Mouse (Mus musculus): Measurements from ENCODE around the gene Arhgdib. TPM values are rescaled to one million over a fixed set of nuclear protein-coding genes. Genes with fewer than 3 reads are reported as not detected.
"Not testable (repeated sequence)": the region's sequence is repeated elsewhere in the genome, so short reads cannot be mapped to it uniquely, and the experiment has no call there.

Gene Arhgdib
- polyA plus RNA-seq, 1 experiment = 61.2 TPM

DNA sequence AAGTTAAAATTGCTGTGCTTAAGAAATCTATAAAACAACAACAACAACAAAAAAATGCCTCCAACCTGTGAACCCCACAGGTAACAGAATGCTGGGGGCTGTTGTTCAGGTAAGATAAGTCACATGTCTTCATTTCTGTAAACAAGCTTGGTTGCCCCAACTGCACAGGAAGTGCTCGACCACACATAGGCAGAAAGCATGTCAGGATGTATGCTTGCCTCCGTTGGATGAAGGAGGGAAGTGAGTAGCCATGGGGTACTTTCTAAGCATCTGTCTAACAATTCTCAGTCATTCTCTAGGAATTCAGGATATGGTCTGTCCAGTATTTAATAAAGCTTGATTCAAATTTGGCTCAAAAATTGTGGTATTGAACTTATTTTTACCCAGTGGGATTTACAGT is 42.7 kb downstream of the Arhgdib start:
- no peak for DNase-seq (ENCODE audit: low read depth, low spot score)
- 69% methylated on average over 2 of the region's 2 CpGs for WGBS

DNA sequence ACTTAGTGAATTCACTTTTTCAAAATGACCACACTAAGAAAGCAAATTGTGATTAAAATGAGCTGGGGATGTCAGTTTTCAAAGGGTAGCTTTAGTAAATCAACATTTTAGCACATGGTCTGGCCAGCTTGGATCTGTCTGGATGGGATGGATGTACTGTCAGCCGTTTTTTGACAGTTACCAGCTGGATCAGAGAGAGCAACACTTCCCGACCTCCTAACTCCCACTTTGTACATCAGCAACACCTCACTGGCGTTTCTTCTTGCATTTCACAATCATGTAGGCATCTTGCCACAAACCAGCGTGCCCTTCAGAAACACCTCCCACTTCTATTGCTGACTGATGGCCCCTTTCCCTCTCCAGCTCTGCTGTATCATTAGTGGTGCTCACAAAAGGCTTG is 43.5 kb downstream of the Arhgdib start:
- 37% methylated on average over 4 of the region's 4 CpGs for WGBS
- DNase-seq (ENCODE audit: low read depth, low spot score) = no peak

DNA sequence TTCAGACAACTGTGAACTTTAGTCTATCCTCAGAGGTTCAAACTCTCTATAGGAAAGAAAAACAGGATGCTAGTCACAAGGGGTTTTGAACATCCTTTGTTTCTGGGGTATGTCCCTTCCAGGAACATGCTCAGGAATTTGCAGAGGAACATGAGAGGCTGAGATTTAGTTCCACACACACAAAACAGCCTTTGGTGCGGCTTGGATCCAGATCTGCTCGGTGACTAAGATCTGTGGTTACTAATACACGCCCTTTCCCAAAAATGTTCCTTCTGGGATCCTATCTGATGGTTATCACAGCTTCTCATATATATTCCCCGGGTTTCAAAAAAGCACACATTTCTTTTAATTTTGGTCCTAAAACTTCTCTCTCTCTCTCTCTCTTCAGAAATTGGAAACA is 43.9 kb downstream of the Arhgdib start:
- WGBS = 72% methylated on average over 4 of the region's 4 CpGs
- no peak for DNase-seq (ENCODE audit: low read depth, low spot score)

DNA sequence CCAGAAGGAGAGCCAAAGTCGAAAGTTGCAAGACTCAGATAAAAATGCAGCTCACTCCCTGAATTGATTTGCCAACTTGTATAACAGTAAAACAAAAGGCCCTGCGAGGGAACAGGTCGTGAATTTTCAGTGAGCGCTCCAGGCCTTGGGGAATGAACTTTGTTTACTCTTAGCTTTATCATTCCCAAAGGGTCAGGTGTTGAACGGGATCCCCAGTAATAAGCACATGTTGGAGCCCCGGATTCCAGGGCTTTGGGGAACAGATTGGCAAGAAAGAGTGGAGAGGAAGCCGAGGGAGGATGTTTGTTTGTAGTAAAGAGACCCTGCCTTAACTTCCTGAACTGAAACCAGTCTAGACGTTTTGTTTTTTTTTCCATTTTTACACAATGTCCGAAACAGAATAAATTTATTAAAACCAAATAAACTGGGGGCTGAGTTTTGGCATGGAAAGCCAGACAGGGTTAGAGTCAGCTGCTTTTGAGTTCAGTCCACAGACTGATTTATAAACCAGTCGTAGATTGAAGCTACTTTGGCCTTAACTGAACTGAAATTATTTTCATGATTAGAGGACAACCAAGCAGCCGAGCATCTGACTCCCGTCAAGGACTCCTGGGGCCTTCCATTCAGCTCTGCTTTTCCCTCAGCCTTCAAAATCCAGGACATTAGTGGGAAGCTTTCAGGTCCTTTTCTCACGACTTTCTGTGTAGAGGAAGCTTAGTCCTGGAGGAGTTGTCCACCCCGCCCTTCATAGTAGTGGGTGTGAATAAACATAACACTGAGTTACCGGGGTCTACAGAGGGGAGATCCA is 47.0 kb downstream of the Arhgdib start:
- 34% methylated on average over 15 of the region's 15 CpGs for WGBS
- DNase-seq (ENCODE audit: low read depth, low spot score) = no peak

DNA sequence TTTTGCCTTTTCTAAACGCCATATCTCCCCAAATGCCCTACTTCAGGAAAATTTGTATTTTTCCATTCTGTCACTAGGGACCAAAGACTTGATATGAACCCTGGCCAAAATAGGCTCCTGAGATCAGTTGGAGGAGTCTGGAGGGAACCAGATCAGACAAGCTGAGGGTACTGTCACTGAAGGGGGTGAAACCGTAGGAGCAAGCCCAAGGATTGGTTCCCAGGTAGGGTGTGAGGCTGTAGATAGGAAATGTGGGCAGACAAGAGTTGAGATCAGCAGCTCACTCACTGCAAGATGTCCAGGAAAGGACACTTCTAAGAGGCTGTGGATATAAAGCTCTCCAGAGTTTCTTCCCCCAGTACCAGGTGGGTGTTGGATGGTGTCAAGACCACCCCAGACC is 49.7 kb downstream of the Arhgdib start:
- no peak for DNase-seq (ENCODE audit: low read depth, low spot score)
- whole genome bisulfite sequencing = 86% methylated on average over 2 of the region's 2 CpGs

DNA sequence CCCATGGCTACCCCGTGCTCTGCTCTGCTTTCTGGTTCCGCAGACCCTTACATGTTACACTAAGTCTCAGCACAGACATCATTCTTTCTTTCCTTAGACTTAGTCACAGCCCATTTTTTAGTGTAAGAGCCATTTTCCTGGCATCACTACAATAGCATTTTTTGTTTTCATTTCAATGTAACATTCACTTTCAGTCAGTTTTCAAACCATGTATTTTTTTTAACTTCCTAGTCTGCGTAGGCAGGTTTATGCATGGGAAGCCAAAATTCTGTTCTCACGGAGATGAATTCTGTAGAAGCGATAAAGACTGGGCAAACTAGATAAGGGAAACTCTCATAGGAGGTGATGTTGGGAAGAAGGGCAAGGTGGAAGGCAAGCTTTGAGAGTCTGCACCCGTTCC is 52.1 kb downstream of the Arhgdib start:
- 94% methylated on average over 6 of the region's 6 CpGs for WGBS
- no peak for DNase-seq (ENCODE audit: low read depth, low spot score)

DNA sequence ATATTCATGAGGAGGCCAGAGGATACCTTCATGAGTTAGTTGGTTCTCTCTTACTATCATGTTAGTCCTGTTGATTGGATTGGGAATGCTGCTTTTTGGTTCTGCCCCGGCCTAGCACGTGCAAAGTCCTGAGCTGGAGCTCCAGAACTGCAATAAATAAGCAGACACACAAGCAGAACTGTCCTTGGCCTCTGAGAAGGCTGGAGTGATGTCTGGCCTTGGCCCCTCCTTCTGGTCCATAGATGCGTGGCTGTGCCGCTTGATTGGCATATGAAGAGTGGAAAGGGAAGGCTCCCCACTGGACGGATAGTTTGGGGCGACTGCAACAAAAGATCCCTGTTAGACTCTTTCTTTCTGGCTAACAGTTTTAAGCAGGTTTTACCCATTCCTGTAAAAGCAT is 52.6 kb downstream of the Arhgdib start:
- WGBS = 92% methylated on average over 6 of the region's 6 CpGs
- DNase-seq (ENCODE audit: low read depth, low spot score) = no peak

DNA sequence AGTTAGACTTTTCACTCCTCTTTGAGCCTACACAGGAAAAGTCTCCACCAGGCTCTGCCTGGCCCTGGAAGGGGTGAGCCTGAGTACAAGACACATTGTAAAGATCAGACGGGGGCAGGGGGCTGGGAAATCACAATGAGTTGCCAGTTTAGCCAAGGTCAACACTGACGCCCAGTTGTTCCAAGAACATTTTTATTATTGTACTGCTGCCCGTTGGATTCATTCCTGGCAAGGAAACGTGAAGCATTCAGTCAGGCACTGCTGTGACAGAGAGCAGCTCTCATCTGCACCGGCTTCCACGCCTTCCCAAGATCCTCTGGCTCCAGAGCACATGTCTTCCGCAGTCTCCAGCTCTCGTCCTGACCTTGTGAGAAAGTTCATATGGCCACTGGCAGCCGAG is 53.8 kb downstream of the Arhgdib start:
- DNase-seq (ENCODE audit: low read depth, low spot score) = no peak
- 15% methylated on average over 9 of the region's 9 CpGs for WGBS

DNA sequence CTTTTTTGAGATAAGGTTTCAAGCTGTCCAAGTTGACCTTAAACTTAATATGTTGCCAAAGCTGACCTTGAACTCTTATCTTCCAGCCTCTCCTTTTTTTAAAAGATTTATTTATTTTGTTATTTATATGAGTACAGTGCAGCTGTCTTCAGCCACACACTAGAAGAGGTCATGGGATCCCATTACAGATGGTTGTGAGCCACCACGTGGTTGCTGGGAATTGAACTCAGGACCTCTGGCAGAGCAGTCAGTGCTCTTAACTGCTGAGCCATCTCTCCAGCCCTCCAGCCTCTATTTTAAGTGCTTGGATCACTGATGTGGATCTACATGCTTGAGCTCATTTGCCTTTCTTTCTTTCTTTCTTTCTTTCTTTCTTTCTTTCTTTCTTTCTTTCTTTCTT is 56.9 kb downstream of the Arhgdib start:
- not testable (repeated sequence) for DNase-seq (ENCODE audit: low read depth, low spot score)
- 33% methylated on average over 1 of the region's 1 CpGs for WGBS

DNA sequence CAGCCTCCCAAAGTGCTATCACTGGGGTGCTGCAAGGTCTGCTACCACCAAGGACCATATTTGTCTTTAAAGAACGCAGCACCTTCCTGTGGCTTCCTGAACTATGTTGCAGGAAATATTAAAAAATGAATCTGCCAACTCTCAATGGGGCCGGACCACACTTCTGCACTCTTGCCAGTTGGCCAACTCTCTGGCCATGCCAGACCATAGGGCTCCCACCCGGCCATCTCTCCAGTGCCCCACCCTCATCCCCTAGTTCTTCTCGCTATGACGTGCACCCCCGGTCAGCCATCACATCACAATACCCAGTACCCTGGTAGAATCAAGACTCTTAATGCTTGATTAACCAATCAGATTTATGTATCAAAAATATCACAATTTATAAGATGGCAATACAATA is 57.7 kb downstream of the Arhgdib start:
- no peak for DNase-seq (ENCODE audit: low read depth, low spot score)
- WGBS = 92% methylated on average over 6 of the region's 6 CpGs

DNA sequence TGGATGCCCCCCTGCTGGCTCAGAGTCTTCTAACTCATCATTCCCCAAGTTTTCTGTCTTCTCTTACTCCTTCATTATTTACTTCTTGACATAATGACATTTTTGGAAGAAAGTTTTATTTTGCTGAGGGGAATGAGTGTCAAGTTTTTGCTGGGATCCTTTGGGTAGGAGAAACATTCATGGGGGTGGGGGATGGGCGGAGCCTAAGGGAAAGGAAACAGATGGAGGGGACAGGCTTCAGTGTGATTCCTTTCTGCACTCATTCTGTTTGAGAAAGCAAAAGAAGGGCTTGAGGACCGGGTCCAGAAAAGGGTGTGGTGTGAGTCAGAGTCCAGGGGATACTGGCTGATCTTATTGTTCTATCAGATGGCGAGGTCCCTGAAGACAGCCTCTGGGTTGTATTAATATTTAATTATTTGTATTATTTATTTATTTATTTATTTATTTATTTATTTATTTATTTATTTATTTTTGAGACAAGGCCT is 58.2 kb downstream of the Arhgdib start:
- WGBS = 57% methylated on average over 3 of the region's 3 CpGs
- no peak for DNase-seq (ENCODE audit: low read depth, low spot score)

DNA sequence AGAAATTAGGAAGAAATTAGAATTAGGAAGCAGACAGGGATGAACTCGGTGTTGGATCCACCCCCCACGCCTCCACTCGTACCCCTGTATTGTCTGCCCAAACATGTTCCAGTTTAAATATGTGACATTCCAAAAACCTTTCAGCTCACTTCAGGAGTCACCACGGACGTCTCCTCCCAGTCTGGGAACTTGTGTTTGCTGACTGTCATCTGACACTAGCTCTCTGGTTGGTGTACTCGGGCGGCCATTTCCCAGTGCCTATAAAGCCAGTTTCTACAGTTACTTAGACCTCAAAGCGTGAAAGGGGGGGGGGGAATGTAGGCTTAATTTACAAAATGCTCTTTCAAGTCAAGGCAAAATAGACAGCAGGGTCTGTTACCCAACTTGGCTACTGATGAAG is 60.0 kb downstream of the Arhgdib start:
- WGBS = 72% methylated on average over 8 of the region's 8 CpGs

DNA sequence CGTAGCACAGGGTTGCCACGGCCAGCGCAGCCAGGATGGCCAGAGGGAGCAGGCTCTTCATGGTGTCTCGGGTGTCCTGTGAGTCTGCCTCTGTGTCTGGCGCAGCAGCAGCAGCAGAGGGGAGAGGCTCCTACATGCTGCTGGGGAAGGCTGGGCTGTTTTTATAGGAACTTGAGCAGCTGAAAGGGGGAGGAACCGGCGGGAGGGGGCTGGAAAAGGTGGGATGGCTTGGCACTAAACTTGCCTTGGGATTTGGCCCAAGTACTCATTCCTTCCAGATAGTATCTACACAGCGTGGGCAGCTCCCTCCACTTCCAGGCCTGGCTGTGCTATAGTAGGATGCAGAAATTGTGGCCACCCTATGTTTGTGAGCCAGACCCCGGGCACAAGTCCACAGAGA is 66.0 kb downstream of the Arhgdib start, which contains the start of gene Mgp:
Gene Mgp, minus strand, starts transcription at position 154 of the 400 bp plus-strand sequence.
- DNase-seq (ENCODE audit: low read depth, low spot score) = no peak
- 39% methylated on average over 9 of the region's 9 CpGs for WGBS

More for the DNA sequence above, 60.0 kb downstream of the Arhgdib start:
- DNase-seq (ENCODE audit: low read depth, low spot score) = no peak

DNA sequence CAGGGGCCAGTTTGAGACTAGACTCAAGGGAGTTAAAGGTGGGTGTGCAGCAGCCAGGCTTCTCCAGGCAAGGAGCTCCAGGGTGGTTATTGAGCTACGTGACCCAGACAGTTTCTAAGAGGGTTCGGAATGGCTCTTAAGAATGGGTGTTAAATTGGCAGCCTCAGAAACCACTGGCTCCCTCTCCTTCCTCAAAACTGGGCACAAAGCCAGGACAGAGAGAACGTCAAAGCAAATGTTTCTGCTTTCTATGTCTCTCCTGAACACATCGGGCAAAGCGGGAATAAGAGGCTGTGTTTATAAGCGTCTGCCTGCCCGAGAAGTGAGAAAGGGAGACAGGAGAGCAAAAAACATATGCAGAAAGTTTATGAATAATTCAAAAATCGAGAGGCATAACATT is 67.1 kb downstream of the Arhgdib start:
- DNase-seq (ENCODE audit: low read depth, low spot score) = no peak
- 39% methylated on average over 8 of the region's 8 CpGs for WGBS

Other genes starting within 250 kb of the Arhgdib start
- gene Gucy2c, start 160.1 kb downstream of the Arhgdib start, polyA plus RNA-seq (2012; rRNA removed) = 75.9 and 98.3 TPM in 2 replicates
- gene Hist4h4, start 137.5 kb downstream of the Arhgdib start, polyA plus RNA-seq (2012; rRNA removed) = 2.2 and 2.6 TPM in 2 replicates
- gene H2afj, start 133.7 kb downstream of the Arhgdib start, polyA plus RNA-seq (2012; rRNA removed) = 221 and 301 TPM in 2 replicates
- gene BC049715, start 114.3 kb downstream of the Arhgdib start, polyA plus RNA-seq (2012; rRNA removed) = 0.12 and 0.19 TPM in 2 replicates
- 26.9 and 30.0 TPM in 2 replicates for gene Wbp11, start 113.7 kb downstream of the Arhgdib start, polyA plus RNA-seq (2012; rRNA removed)
- gene Smco3, start 106.4 kb downstream of the Arhgdib start, polyA plus RNA-seq (2012; rRNA removed) = not detected in 2 replicates
- gene Art4, start 84.2 kb downstream of the Arhgdib start, polyA plus RNA-seq (2012; rRNA removed) = 0.60 and 0.64 TPM in 2 replicates
- gene Mgp, start 66.1 kb downstream of the Arhgdib start, polyA plus RNA-seq (2012; rRNA removed) = 209 and 260 TPM in 2 replicates
- 0.19 and 0.32 TPM in 2 replicates for gene Erp27, start 19.7 kb downstream of the Arhgdib start, polyA plus RNA-seq (2012; rRNA removed)
- gene Pde6h, start 18.1 kb downstream of the Arhgdib start, polyA plus RNA-seq (2012; rRNA removed) = 0.01 TPM in 1 of 2 replicates, not detected in the other
- gene Rerg, start 228.6 kb upstream of the Arhgdib start, polyA plus RNA-seq (2012; rRNA removed) = 2.9 and 3.8 TPM in 2 replicates

Data from large intestine, adult 2 months (tissue).